Mouse (Mus musculus) thymus, postnatal 0 days (tissue): Measurements from ENCODE around the gene Henmt1. TPM values are rescaled to one million over a fixed set of nuclear protein-coding genes. Genes with fewer than 3 reads are reported as not detected.

Source experiments
- DNase-seq: peaks from one replicate; pipeline ENCODE4 v3.0.0-alpha.2; 2015; ENCODE audit warnings: low spot score
- polyA plus RNA-seq: library from polyadenylated mRNA; unstranded; fragments of >200 nt; fragmentation: Nextera tagmentation; extraction: Ambion mirVana; gene quantifications from 2 replicates; pipeline ENCODE4 v1.2.1, GENCODE M21; 2015

Gene Henmt1
- polyA plus RNA-seq, 1 experiment from 2014 or later: 2.3 TPM

DNA sequence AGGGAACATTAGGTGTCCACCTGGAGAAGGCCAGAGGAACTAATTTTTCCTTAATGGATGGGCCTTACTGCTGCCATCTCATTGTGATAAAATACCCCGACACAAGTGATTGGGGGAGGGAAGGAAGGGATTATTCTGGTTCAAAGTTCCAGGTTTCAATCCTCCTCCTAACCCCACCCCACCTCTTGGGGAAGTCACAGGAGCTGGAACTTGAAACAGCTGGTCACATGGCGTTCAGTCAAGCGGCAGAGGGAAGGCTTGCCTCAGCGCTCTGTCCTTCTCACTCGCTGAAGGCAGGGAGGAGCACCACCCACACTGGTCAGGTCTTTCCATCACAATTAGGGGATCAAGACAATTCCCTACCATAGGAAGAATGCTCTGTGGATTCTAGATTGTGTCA is 982 bp upstream of the Henmt1 start:
- DNase-seq: no peak

DNA sequence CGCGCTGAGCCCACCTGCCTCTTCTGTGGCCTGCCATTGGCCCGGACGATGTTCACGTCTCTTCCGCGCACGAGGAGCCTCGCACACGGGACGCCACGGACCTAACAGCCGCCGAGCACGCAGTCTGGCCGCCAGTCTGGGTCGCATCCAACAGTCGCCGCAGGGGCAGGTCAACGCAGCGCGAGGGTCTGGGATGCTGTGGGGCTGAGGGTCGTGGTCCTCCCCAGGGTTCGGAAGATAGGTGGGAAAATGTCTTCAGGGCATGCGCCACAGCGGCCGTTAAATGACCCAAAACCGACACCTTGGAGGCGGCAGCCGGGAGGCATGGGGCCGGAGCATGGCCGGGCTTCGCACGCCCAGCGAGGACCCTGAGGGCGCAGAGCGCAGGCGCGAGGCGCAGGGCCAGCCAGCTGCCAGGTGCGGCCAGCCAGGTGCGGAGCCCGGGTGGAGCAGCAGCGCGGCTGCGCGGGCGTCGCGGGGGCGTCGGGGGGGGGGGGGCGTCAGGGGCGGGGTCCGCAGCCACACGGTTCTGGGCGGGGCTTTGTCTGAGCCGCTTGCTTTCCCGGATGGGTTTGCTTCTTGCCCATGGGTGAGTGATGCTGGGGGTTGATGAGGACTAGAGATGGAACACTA is 444 bp downstream of the Henmt1 start, which contains the start of gene Gm9857:
Gene Gm9857, minus strand, starts transcription at position 445 of the 633 bp plus-strand sequence.
- DNase-seq: peak; percentile 22

DNA sequence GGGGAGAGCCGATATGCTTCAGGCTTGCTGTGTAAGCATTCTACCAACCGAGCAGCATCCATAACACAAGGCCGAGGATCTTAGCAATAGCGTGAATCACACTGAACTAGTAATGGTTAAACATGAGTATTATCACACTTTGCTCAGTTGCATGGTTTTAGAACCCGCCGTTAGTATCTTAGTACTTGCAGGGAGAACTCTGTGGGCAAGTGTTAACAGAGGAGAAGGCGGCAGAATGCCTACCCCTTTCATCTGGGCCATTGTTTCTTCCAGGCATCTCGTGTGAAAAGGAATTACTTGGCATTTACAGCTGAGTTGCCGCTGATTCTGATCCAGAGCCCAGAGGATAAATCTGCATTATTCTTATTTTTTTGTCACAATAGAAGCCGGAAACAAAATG is 1.3 kb downstream of the Henmt1 start:
- DNase-seq: no peak

DNA sequence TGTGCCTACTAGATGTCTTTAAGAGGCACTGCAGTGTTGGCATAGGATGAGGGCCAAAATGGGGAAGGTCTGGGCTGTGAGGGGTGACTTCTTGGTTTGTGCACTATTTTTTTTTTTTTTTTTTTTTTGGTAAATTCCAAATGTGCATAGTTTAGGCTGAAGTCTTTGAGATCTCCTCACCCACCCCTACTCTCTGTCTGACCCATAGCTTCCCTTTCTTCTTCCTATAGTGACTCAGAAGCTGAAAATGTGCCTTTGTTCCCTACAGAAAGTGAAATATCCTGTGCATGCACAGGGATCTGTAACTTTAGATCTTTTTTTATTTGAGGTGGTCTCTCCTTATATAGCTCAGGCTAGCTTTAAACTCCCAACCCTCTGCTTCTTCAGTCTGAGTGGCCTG is 18.3 kb downstream of the Henmt1 start:
- no peak for DNase-seq

DNA sequence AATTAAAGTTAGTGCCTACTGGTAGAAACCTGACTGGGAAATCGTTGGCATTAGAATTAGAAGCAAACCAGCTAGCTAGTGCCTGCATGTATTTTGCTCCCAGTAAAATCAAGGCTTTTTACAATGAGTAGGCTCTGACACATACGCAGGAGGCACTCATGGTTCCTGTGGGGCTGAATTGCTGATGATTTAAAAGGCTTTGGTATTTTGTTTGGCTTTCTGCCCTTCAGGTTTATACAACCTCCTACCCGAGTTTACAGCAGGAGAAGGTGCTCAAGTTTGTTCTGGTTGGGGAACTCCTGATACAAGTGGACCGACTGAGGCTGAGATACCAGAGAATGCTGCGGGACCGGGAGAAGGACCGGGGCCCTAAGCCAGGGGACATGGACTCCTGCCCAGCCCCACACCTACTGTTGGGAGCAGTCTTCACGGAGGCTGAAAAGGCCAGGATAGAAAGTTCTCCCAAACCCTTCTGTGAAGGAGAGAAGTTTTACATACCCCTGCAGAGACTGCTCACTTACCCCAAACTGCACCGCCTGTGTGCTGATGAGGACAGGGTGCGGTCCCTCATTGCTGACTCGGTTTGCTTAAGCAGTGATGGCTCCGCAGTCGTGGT is 20.1 kb downstream of the Henmt1 start:
- no peak for DNase-seq

DNA sequence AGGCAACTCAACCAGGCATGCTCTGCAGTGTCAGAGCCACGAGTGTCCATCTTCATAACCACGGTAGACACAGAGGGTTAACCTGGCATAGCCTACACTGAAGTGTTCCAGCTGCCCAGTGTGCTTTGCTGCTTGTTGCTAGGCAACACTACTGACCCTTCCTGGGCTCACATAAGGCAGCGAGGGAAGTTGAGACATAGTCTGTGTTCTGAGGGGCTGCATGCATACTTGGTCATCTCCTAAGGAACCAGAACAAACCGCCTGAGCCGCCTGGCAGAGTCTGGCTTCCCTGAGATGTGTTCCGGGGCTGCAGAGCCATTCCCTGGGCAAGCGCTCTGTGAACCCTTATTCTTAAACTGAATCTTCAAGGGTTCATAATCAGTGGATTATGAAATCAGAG is 21.6 kb downstream of the Henmt1 start:
- no peak for DNase-seq

DNA sequence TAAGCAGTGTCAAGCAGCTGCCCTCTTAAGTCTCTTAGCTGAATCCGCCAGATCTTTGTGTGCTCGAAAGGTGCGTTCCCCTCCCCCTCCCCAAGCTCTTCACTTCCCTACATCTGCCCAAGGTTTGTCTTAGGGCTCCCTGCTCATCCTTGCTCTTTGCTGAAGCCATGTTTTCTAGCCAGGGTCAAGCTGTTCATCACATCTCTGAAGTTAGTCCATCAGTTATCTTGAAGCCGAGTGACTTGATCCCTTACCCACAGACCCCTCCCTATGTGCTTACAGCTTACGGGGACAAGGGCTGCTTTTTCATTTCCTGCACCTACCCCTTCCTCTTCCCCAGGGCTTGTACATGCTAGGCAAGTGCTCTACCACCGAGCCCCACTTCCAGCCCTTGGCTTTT is 22.0 kb downstream of the Henmt1 start:
- DNase-seq: peak; percentile 67

DNA sequence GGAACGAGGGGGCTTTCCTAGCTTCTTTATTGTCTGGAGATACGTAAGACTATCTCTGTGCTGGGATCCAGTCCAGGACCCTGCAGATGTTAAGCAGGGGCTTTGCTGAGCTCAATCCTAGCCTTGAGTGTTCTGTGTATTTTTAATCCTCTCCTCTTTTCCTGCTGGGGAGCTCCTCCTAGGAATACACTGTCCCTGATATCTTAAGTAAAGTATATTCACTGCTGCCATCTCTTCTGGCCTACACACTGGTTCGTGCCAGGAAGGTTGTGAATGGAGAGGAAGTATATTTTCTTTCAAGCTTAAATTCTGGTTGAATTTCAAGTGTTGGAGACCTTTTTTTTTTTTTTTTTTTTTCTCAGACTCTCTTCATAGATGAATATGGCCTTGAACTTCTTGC is 23.6 kb downstream of the Henmt1 start:
- DNase-seq: no peak

DNA sequence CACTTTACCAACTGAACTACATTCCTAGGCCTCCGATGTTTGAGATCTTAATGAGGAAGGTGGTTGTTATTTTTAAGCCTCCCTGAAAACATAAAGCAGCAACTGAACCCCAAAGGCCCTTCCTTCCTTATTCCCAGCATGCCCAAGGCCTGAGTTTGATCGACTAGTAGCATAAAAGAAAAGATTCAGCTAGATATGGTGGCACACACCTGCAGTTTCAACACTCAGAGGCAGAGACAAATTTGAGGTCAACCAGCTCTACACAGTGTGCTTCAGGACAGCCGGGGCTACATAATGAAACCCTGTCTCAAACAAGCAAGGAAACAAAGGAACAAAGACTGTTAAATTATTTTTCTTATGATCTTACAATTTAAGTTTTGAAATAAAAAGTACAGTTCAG is 24.1 kb downstream of the Henmt1 start:
- DNase-seq: peak; percentile 51

DNA sequence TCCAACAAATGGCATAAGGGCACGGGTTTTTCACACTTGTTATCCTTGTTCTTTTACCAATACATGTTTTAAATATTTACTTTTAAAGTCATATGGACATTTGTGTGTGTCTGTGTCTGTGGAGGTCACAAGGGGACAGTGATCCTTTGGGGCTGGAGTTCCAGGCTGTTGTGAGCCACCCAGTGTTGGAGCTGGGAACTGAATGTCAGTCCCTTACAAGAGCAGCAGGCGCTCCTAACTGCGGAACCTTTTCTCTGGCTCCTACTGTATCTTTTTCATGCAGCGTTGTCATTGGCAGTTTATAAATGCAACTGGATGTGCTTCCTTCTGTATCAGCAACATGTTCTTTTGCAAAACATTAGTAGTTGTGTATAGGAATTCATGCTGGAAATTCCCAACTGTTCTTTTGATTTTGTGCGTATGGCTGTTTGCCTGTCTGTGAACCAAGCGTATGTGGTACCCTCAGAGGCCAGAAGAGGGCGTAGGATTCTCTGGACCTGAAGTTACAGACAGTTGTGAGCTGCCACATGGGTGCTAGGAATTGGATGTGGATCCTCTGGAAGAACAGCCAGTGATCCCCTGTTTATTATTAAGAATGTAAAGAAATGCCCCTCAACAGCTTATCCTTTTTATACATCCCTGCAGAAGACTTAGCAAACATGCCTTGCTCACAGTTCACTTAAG is 24.8 kb downstream of the Henmt1 start:
- no peak for DNase-seq

DNA sequence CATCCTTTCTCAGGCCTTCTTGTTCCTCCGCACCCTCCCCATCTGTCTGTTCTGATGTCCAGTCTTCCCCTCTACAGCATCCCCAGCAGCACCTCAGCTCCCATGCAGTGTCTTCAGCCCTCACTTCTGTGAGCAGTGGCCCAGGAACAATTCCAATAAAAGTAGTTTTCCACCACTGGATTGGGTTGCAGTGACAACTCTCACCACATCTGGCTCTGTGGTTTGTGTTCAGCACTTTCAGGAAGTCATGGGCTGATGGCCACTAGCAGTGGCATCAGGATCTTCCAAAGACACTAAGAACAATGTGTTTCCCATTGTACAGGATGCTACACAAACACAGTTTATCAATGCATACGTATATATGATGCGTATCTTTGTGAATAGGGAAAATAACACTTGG is 26.4 kb downstream of the Henmt1 start:
- no peak for DNase-seq

DNA sequence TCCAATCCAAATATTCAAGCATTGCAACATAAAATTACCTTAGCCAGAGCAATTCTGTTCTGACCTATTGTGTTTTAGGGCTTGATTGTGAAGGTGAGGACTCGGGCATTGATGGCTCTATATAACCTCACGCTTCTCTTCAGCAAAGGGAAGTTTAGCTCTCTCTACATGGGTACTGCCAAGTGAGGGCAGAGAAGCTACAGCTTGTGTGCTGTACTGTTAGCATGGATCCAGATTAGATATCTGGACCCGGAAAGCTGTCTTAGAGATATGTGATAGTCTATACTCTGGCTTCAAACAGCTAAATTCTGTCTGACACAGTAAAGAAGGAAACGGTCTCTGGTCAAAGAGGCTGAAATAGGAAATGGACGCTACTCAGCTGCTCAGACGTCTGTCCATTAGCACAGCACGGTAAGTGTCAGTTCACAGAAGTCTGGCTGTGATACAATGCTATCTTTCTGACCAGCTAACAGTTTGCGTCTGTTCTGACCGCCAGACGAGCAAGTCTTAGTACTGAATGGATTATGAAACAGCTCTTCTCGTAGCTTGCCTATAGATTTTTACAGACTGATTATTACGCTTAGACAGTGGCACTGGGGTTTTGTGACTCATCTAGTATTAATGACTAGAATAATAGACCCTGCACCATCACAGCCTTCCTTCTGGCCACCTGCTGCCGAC is 34.4 kb downstream of the Henmt1 start:
- DNase-seq: no peak

DNA sequence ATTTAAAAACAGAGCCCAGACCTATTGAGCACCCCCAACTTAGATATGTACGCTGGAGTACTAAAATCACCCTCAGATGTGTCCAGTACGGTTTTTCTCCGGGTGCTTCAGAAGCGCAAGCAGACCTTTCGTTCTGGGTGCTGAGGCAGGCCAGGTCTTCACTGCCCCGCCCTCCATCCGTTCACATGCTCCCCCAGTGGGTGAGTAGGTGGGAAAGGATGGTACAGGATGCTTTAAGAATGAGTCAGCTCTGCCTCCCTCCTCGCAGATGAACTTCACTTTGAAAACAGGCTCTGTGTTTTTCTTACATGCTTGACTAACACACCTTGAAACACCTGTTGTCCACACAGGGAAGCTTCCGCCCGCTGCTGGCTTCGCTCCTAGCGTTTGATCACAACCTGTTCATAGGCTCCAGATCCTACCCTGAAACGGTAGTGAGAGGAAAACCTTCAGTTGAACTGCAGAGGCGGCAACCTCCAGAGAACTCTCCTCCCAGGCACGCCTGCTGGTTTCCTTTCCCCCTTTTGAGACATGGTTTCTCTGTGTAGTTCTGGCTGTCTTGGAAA is 35.3 kb downstream of the Henmt1 start:
- no peak for DNase-seq

DNA sequence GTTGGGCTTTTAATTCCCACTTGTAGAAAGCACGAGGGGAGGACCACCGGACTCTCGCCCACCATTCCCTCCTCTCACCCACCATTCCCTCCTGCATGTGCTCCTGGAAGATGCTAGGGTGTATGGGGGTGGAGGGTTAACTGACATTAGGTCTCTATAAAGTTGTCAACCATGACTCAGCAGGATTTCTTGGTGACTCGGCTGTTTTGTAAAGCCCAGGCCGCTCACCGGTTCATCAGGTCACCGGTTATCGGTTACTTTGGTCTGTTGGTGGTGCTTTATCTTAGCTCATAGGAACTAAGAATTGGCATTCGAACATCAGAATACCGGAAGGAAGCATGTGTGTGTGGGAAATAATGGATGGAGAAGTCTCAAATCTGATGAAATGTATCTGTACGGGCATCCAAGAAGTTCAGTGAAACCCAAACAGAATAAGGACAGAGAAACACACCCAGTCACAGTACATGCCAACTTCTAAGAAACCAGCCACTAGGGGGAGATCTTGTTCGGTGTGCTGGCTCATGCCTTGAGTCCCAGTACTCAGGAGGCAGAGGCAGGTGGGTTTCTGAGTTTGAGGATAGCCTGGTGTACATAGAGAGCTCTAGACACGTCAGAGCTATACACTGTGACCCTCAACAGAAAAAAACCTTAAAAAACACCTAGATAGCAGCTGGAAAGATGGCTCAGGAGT is 37.8 kb downstream of the Henmt1 start:
- DNase-seq: peak; percentile 33

DNA sequence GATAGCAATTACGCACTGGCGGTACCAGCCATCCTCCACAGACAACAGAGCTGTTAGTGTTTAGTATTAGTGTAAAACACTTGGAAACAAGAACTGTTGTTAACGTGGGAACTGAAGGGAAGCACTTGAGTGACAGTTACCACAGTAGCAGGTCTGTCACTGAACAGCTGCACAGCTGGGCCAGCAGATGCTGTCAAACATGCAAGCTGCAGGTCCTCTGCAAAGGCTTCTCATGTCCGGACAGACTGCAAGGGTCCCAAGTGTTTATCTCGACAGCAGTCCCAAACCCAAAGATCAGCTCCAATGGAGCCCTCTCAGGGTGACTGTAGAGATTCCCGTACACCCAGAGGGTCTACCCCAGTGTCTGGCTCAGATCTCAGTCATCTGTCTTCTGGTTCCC is 42.3 kb downstream of the Henmt1 start:
- DNase-seq: peak; percentile 58

DNA sequence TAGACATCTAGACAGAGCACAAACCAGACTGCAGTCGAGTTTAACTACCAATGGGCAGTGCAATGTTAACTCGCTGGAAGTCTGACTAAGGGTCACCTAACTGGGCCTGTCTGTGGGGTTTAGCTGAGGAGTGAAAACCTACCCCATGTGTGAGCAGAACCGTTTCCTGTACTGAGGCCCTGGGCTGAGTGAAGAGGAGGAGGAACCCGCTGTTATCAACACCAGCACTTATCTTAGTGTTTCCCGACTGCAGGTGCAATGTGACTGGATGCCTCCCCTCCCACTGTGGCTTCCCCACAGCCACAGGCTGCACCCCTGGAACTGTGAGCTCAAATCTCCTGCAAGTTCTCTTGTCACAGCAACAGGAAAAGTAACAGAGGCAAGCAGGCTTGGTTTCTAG is 44.3 kb downstream of the Henmt1 start:
- DNase-seq: peak; percentile 50

DNA sequence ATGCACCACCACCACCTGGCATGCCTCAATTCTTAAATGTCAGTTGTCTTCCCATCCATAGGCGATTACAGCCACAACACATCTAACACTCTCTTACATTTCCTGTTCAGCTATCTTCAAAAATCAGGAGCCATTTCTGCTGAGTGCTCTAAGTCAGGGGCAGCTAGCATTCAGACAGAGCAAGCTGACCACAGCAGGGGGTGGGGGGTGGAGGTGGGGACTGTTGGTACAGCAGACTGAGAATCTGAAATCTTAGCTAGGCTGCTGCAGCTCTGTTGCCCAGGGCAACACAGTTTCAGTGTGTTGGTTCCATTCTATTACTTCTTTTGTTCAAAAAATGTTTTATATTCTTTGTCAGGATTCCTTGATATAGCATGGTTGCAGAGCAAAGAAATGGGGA is 46.9 kb downstream of the Henmt1 start:
- no peak for DNase-seq

DNA sequence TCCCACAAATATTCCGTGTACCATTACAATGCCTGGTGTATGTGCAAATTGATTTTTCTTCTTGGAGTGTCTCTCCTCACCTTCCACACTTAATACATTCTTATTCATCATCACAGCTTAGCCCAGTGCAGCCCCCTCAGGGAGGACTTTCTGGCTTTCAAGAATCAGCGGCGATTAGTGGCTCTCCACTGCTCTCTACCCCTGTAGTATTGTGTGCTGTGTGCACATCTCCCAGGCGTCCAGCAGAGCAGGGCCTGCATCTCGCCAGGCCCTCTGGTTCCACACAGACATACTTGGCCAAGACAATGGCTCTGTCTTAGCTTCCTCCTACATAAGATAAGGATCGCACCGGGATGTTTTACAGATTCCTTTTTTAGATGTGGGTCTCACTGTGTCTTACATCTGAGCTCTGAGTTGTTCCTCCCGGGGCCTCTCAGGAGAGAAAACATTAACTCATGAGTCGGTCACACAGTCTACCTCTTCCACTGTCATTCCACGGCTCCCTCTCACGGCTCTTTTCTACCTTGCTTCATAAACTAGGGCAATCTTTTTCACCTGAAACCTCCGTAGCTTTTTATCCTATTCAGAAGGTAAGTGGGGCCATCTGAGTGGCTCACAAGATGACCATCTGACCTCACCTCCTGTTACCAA is 47.5 kb downstream of the Henmt1 start:
- DNase-seq: no peak

DNA sequence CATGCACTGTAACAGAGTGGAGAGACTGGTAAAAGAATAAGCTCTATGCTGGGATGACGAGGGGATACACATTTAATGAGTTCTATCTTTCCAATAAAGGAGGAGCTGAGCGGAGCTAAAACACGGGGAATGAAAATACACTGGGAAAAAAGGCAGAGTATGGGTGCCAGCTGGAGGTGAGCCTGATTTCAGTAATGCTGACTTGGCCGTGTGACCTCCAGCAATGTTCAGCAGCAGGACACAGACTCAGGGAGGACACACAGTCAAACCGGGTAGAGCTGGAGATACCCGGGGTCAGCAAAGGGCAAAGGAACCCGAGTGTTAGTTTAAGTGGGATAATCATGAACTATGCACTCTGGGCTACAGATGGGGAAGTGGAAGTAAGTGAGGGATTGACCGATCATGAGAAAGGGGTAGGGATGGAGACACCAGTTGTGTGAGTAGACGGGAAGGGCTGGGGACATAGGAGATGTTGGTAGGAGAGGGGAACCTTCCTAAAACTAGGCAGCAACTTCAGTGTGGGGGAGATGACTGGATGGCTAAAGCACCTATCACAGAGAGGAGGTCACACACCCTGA is 50.4 kb downstream of the Henmt1 start:
- DNase-seq: no peak

DNA sequence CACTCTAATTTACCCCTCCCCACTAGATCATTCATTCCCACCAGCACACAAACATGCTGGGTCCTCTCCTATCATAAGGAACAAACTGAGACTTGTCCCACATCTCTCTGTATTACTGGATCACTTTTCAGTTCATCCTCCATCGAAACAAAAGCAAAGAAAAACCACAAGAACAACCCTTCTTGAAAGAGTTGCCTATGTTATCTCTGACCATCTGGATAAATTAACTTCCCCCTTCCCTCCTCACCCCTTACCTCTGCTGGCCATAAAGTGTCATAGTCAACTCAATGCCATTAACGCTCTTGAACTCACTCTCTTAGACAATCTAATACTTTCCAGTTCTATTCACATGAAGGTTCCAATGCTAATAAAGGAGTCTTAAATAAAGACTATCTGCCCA is 54.8 kb downstream of the Henmt1 start:
- DNase-seq: no peak
